Mouse (Mus musculus) megakaryocyte, embryonic 14.5 days (primary cell): ENCODE measurements around the gene Zdhhc14.

ENCODE experiments used
- FLI1 ChIP-seq: IDR thresholded peaks from 2 replicates; pipeline ENCODE4 v1.6.1; 2012; ENCODE audit warnings: low read length, inconsistent platforms, mixed read lengths
- GATA1 ChIP-seq: IDR thresholded peaks from 3 replicates; pipeline ENCODE4 v1.6.1; 2012; ENCODE audit warnings: mixed read lengths, low read length, inconsistent platforms, borderline replicate concordance

- TF ChIP-seq GATA1 (no peak), FLI1 (no peak)
Measured at GRCm38 (mm10) chr17:5572745-5573420, 80.5 kb downstream of the Zdhhc14 start.
